Mouse (Mus musculus) liver, adult 2 months (tissue): ENCODE results near the gene Gm3238.
"Not testable (repeated sequence)": the region's sequence is repeated elsewhere in the genome, so short reads cannot be mapped to it uniquely, and the experiment has no call there.

Experiments
- CTCF ChIP-seq: fragments of 200-500 bp; IDR thresholded peaks from 2 replicates; pipeline ENCODE4 v1.5.1; 2011; ENCODE audit warnings: low read depth, low read length, control low read depth
- POLR2A ChIP-seq: fragments of 200-500 bp; IDR thresholded peaks from 2 replicates; pipeline ENCODE4 v1.6.1; 2011; ENCODE audit warnings: low read length, control low read depth; ENCODE audit not compliant: insufficient read depth; ENCODE audit errors: extremely low read depth

GRCm38 (mm10) chr10:77772142-77772541, 1.0 kb upstream of the Gm3238 start:
- not testable (repeated sequence) for TF ChIP-seq POLR2A, CTCF
